Mouse (Mus musculus) T-helper 1 cell (primary cell): ENCODE data around the gene Calm2.

ENCODE experiments used
- in situ Hi-C: fragments of 300-600 bp; cut with MboI, MseI; formaldehyde crosslinking; loops from one replicate; pipeline ENCODE4 v1.15.1; 2025; ENCODE audit warnings: high pct_unique_total_duplicates

The Calm2 gene

DNA sequence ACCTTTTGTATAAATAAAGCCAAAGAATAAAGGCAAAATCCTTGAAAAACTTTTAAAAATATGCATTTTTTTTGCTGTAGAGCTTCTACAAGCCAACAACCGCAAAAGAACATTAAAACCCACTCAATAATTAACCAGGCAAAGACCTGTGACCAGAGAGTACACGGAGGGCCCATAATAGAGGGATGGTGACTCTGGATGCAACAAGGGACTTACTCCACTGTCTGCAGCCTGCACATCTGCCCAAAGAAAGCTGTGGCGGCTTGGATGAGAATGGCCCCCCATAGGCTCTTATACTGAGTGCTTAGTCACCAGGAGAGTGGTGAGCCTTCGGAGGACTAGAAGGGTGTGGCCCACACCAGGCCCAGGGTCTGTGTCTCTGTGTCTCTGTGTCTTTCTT is 43.3 kb downstream of the Calm2 start:
- in situ Hi-C loops = no loop called here

- in situ Hi-C loops = no loop called here
Measured at GRCm38 (mm10) chr17:87402444-87402843, 44.3 kb downstream of the Calm2 start.

GRCm38 (mm10) chr17:87397088-87397487 is 49.6 kb downstream of the Calm2 start:
- in situ Hi-C loops = no loop called here

DNA sequence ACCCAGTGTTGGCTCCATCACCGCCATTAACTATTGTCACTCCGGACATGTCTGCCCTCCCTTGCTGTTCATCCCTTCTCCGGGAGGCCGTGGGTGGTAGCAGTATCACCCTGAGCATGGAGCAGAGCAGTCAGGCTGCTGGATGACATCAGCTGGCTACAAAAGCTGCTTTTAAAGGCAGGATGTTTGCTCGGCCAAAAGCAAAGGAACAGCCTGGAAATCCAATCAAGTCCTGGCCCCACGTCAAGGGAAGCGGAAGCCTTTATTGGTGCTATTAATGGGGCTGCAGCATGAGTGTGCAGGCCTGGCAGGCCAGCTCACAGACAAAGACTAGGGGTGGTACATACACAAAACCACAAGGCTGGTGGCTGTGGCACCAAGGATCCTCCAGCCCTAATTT is 55.5 kb downstream of the Calm2 start:
- in situ Hi-C loops = no loop called here

DNA sequence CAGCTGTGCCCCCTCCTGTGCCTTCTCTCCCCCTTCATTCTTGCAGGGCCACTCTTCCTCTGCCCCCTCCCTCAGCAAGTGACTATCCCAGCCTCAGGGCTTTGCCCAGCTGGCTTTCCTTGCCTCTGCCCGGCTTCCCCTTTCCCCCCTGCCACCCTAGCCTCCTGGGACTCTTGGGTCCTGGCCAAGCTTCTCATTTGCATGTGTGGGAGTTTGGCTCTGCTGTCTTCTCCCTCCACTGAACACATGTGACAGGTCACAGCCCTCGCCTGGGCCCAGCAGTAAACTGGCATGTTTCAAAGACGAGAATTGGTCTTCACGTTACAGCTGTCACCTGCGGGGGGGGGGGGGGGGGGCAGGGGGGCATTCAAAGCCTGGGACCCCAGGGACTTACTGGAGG is 59.7 kb downstream of the Calm2 start:
- in situ Hi-C loops = no loop called here

GRCm38 (mm10) chr17:87385835-87386234 is 60.9 kb downstream of the Calm2 start:
- in situ Hi-C loops = no loop called here
